Mouse (Mus musculus) limb, embryonic 13.5 days (tissue): ENCODE data around the gene Adam22. TPM values are rescaled to one million over a fixed set of nuclear protein-coding genes. Genes with fewer than 3 reads are reported as not detected.

Experiments
- ATAC-seq: fragments of 200-750 bp; cut with Nextera tagmentation; 2 replicates; pipeline ENCODE4 v1.8.0; 2017; ENCODE audit warnings: low read depth, moderate number of reproducible peaks, moderate TSS enrichment; ENCODE audit not compliant: low FRiP score
- H3K27ac ChIP-seq: fragments of 300-500 bp; sonication (generic); 2 replicates; pipeline ENCODE4 v1.5.1; 2015; ENCODE audit warnings: inconsistent platforms, mild to moderate bottlenecking, moderate library complexity
- H3K27me3 ChIP-seq: fragments of 300-500 bp; sonication (generic); 2 replicates; pipeline ENCODE4 v1.6.1; 2015; ENCODE audit warnings: mild to moderate bottlenecking, inconsistent platforms
- H3K36me3 ChIP-seq: fragments of 300-500 bp; sonication (generic); 2 replicates; pipeline ENCODE4 v1.6.1; 2015; ENCODE audit warnings: inconsistent platforms, mild to moderate bottlenecking, moderate library complexity
- H3K4me1 ChIP-seq: fragments of 300-500 bp; sonication (generic); 2 replicates; pipeline ENCODE4 v1.6.1; 2015; ENCODE audit warnings: inconsistent platforms
- H3K4me2 ChIP-seq: fragments of 300-500 bp; sonication (generic); replicated peaks from 2 replicates; pipeline ENCODE4 v1.6.1; 2015; ENCODE audit warnings: inconsistent platforms, mild to moderate bottlenecking, moderate library complexity
- H3K4me3 ChIP-seq: fragments of 300-500 bp; sonication (generic); 2 replicates; pipeline ENCODE4 v1.5.1; 2015; ENCODE audit warnings: moderate library complexity, mild to moderate bottlenecking, inconsistent platforms
- H3K9ac ChIP-seq: fragments of 300-500 bp; sonication (generic); 2 replicates; pipeline ENCODE4 v1.6.1; 2015; ENCODE audit warnings: mild to moderate bottlenecking, inconsistent platforms
- H3K9me3 ChIP-seq: fragments of 300-500 bp; sonication (generic); 2 replicates; pipeline ENCODE4 v1.6.1; 2016; ENCODE audit warnings: inconsistent platforms
- WGBS: fragments of 180-500 bp; shearing (Covaris S2); methylation state at CpG from one replicate; pipeline ENCODE4 v1.1.7; 2015; 5-methylcytosine and 5-hydroxymethylcytosine counted together
- polyA plus RNA-seq: library from polyadenylated mRNA; unstranded; fragments of >200 nt; fragmentation: Nextera tagmentation; extraction: Ambion mirVana; gene quantifications from 2 replicates; pipeline ENCODE4 v1.2.1, GENCODE M21; 2015

Gene Adam22
- polyA plus RNA-seq, 1 experiment from 2014 or later, result 14.6 TPM

- Histone ChIP-seq H3K27ac (no peak overlapping the region), H3K4me2 (no peak overlapping the region), H3K27me3 (no peaks in the 10 kb centered on the region), H3K36me3 (peaks cover 6% of the 10 kb centered on the region; the same call in 1 of the 2 replicates), H3K4me1 (no peaks in the 10 kb centered on the region), H3K9me3 (no peaks in the 10 kb centered on the region), H3K9ac (no peak overlapping the region), H3K4me3 (no peak overlapping the region)
- 86% methylated on average over 8 of the region's 8 CpGs for WGBS
- ATAC-seq, result no peak
These were observed 236.0 kb downstream of the Adam22 start for GRCm38 (mm10) chr5:8131918-8132317.

DNA sequence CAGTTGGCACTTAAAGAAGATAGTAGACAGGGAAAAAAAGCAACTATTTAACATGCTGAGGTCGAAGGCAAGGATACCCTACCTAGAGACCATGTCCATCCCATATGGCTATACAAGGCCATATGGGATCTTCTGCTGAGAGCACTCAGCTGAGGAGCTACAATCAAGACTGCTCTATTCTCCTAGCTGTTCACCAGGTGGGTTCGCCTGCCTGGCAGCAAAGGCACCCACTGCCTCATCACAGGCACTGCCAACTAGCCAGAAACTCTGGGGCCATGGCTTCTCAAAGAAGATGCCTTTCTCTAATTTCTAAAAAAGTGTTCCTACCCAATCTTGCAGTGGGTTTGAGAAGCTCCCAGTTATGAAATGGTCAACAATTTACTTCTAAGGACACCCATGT lies 238.2 kb downstream of the Adam22 start:
- Histone ChIP-seq H3K4me2 (no peak overlapping the region), H3K4me3 (no peak overlapping the region), H3K27me3 (no peaks in the 10 kb centered on the region), H3K4me1 (no peaks in the 10 kb centered on the region), H3K9ac (no peak overlapping the region), H3K9me3 (no peaks in the 10 kb centered on the region), H3K27ac (no peak overlapping the region), H3K36me3 (peaks cover 11% of the 10 kb centered on the region)
- no peak for ATAC-seq
- 79% methylated on average over 2 of the region's 2 CpGs for WGBS

GRCm38 (mm10) chr5:8120926-8121325 lies 247.0 kb downstream of the Adam22 start:
- Histone ChIP-seq H3K27me3 (no peaks in the 10 kb centered on the region), H3K4me1 (no peaks in the 10 kb centered on the region), H3K4me2 (no peak overlapping the region), H3K4me3 (no peak overlapping the region), H3K36me3 (peaks cover 5% of the 10 kb centered on the region; the same call in 1 of the 2 replicates), H3K27ac (no peak overlapping the region), H3K9ac (no peak overlapping the region), H3K9me3 (no peaks in the 10 kb centered on the region)
- 89% methylated on average over 3 of the region's 3 CpGs for WGBS
- ATAC-seq, result no peak

DNA sequence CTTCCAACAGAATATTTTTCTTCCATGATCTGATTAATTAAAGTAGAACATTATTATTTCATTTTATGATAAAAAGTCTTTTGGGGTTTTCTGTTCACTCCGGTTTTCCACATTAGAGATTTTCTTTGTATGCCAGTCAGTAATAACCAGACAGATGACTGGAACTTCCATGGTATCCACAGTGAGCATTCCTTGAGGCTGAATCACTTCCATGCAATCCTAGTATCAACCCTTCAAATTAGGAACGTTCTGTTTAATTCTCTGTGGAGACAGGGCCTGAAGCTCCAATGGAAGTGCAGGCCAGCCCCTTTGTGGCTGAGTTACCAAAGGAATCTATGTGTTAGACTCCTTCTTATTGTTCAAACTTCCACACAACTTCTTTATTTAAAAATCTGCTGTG lies 247.9 kb downstream of the Adam22 start:
- no peak overlapping the region for H3K4me3 ChIP-seq
- H3K4me2 ChIP-seq, result no peak overlapping the region
- no peaks in the 10 kb centered on the region for H3K27me3 ChIP-seq
- 78% methylated on average over 2 of the region's 2 CpGs for WGBS
- H3K36me3 ChIP-seq, result peaks cover 5% of the 10 kb centered on the region; the same call in 1 of the 2 replicates
- H3K27ac ChIP-seq, result no peak overlapping the region
- no peak overlapping the region for H3K9ac ChIP-seq
- no peak for ATAC-seq
- H3K4me1 ChIP-seq, result no peaks in the 10 kb centered on the region
- no peaks in the 10 kb centered on the region for H3K9me3 ChIP-seq

DNA sequence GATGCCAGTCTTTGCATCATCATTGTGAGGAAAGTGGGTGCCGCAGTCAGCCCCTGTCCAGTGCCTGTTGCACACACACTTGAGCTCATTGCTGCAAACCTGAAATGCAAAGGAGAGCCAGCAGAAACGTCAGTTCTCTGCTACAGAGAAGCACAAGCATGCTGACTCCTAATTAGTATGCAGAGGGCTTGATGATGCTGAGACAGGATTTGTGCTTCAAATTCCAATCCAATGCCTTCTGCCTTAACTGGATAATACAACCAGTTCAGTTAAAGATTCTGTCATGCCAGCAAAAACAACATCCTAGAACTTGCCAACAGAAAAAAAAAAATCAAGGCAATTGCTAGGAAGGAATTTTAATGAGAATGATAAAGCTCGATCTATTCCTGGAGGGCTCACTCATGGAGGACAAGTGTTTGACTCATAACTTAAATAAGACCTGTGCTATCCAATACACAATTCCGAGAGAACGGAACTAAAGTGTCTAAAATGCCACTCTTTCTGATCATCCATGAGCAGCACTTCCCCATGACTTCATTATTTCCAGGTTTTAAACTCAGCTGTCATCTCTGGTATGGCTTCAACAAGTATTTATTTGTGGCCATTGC lies 251.3 kb downstream of the Adam22 start:
- no peak for ATAC-seq
- Histone ChIP-seq H3K4me3 (no peak overlapping the region), H3K4me1 (no peaks in the 10 kb centered on the region), H3K36me3 (no peaks in the 10 kb centered on the region), H3K4me2 (no peak overlapping the region), H3K9ac (no peak overlapping the region), H3K27ac (no peak overlapping the region), H3K9me3 (no peaks in the 10 kb centered on the region), H3K27me3 (no peaks in the 10 kb centered on the region)
- 76% methylated on average over 5 of the region's 5 CpGs for WGBS

- Histone ChIP-seq H3K4me3 (no peak overlapping the region), H3K9ac (no peak overlapping the region), H3K9me3 (no peaks in the 10 kb centered on the region), H3K4me2 (no peak overlapping the region), H3K27ac (no peak overlapping the region), H3K36me3 (no peaks in the 10 kb centered on the region), H3K4me1 (no peaks in the 10 kb centered on the region), H3K27me3 (no peaks in the 10 kb centered on the region)
- 93% methylated on average over 5 of the region's 5 CpGs for WGBS
- ATAC-seq, result no peak
These were observed 255.7 kb downstream of the Adam22 start for GRCm38 (mm10) chr5:8112246-8112645.

DNA sequence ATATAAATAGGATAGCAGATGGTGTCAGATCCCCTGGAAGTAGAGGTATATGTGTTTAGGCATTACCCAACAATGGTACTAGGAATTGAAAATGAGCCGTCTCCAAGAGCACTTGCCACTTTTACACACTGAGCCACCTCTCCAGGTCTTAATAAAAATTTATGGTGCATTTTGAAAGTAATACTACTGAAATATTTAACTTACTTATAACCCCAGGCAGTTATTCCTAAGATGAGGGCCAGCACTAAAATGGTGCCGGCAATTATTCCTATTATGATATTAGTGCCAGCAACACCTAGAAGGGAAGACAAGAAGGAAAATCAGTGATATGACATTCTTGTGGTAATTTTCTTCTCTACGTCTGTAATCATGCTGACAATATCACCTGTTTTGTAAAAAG lies 256.3 kb downstream of the Adam22 start:
- H3K27ac ChIP-seq, result no peak overlapping the region
- H3K9me3 ChIP-seq, result no peaks in the 10 kb centered on the region
- 76% methylated on average over 3 of the region's 3 CpGs for WGBS
- no peak overlapping the region for H3K9ac ChIP-seq
- no peak overlapping the region for H3K4me2 ChIP-seq
- H3K4me3 ChIP-seq, result no peak overlapping the region
- no peaks in the 10 kb centered on the region for H3K27me3 ChIP-seq
- ATAC-seq, result no peak
- H3K36me3 ChIP-seq, result no peaks in the 10 kb centered on the region
- H3K4me1 ChIP-seq, result no peaks in the 10 kb centered on the region

GRCm38 (mm10) chr5:8095689-8096088 lies 272.3 kb downstream of the Adam22 start:
- H3K36me3 ChIP-seq, result no peaks in the 10 kb centered on the region
- ATAC-seq, result no peak
- H3K4me3 ChIP-seq, result no peak overlapping the region
- H3K27ac ChIP-seq, result no peak overlapping the region
- H3K4me1 ChIP-seq, result no peaks in the 10 kb centered on the region
- H3K27me3 ChIP-seq, result no peaks in the 10 kb centered on the region
- no peaks in the 10 kb centered on the region for H3K9me3 ChIP-seq
- no peak overlapping the region for H3K9ac ChIP-seq
- whole genome bisulfite sequencing, result 81% methylated on average over 1 of the region's 1 CpGs
- H3K4me2 ChIP-seq, result no peak overlapping the region

DNA sequence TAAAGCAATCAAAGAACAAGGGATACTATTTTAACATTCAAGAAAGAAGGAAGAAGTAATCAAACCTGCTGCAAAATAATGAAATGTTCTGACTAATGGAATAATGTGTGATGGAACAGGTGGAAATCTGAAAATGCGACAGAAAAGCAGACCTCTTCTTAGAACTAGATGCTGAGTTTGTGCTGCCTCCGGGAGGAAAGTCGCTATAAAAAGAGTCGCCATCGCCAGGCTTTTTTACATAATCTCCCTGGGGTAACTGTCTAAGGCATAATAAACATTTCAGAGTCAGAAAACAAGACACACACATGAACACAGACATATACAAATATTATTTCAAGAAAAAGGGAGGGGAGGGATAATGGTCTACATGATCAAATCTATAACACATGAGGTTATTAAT lies 273.0 kb downstream of the Adam22 start:
- H3K4me2 ChIP-seq, result no peak overlapping the region
- H3K9ac ChIP-seq, result no peak overlapping the region
- no peak overlapping the region for H3K4me3 ChIP-seq
- WGBS, result 65% methylated on average over 5 of the region's 5 CpGs
- H3K4me1 ChIP-seq, result no peaks in the 10 kb centered on the region
- no peaks in the 10 kb centered on the region for H3K9me3 ChIP-seq
- H3K27ac ChIP-seq, result no peak overlapping the region
- H3K27me3 ChIP-seq, result no peaks in the 10 kb centered on the region
- no peaks in the 10 kb centered on the region for H3K36me3 ChIP-seq
- ATAC-seq, result no peak

- H3K36me3 ChIP-seq, result no peaks in the 10 kb centered on the region
- H3K27ac ChIP-seq, result no peak overlapping the region
- H3K27me3 ChIP-seq, result no peaks in the 10 kb centered on the region
- no peak for ATAC-seq
- no peaks in the 10 kb centered on the region for H3K9me3 ChIP-seq
- H3K4me2 ChIP-seq, result no peak overlapping the region
- no peaks in the 10 kb centered on the region for H3K4me1 ChIP-seq
- H3K4me3 ChIP-seq, result no peak overlapping the region
- H3K9ac ChIP-seq, result no peak overlapping the region
- WGBS, result 85% methylated on average over 3 of the region's 3 CpGs
These were observed 279.8 kb downstream of the Adam22 start for GRCm38 (mm10) chr5:8088147-8088546.

DNA sequence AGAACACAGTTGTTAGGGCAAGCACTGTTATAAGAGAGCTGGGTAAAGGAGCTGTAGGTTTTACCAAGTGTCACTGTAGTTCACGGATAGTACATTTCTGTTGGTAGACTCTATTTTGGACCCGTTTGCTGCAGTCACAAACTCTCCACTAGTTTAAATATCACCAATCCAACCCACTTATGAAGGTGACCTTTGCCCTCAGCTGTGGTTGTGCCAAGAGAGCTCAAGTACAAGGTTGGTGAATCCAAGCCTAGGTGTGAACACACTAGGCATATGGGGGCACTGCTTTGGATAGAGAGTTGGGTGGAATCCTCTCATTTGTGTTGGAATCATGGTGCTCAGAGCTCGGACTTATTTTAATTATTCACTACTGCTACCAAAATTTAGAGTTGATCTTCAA lies 282.3 kb downstream of the Adam22 start:
- no peaks in the 10 kb centered on the region for H3K36me3 ChIP-seq
- WGBS, result 89% methylated on average over 3 of the region's 3 CpGs

GRCm38 (mm10) chr5:8082800-8083509 lies 285.0 kb downstream of the Adam22 start:
- Histone ChIP-seq H3K27ac (no peak overlapping the region), H3K9ac (no peak overlapping the region), H3K4me3 (no peak overlapping the region), H3K27me3 (no peaks in the 10 kb centered on the region), H3K4me2 (no peak overlapping the region), H3K4me1 (no peaks in the 10 kb centered on the region), H3K36me3 (no peaks in the 10 kb centered on the region), H3K9me3 (no peaks in the 10 kb centered on the region)
- no peak for ATAC-seq
- 76% methylated on average over 20 of the region's 20 CpGs for WGBS

More for the DNA sequence above, 282.3 kb downstream of the Adam22 start:
- Histone ChIP-seq H3K4me3 (no peak overlapping the region), H3K4me2 (no peak overlapping the region), H3K9ac (no peak overlapping the region), H3K27ac (no peak overlapping the region), H3K27me3 (no peaks in the 10 kb centered on the region), H3K4me1 (no peaks in the 10 kb centered on the region), H3K9me3 (no peaks in the 10 kb centered on the region)
- ATAC-seq, result no peak

GRCm38 (mm10) chr5:8077481-8077880 lies 290.5 kb downstream of the Adam22 start:
- H3K27me3 ChIP-seq, result no peaks in the 10 kb centered on the region
- H3K9me3 ChIP-seq, result no peaks in the 10 kb centered on the region
- no peak overlapping the region for H3K4me3 ChIP-seq
- H3K4me2 ChIP-seq, result no peak overlapping the region
- H3K36me3 ChIP-seq, result peaks cover 23% of the 10 kb centered on the region
- no peaks in the 10 kb centered on the region for H3K4me1 ChIP-seq
- no peak overlapping the region for H3K27ac ChIP-seq
- H3K9ac ChIP-seq, result no peak overlapping the region
- ATAC-seq, result no peak
- 67% methylated on average over 8 of the region's 8 CpGs for WGBS
